Mouse (Mus musculus): Measurements from ENCODE around the gene Per3. TPM values are rescaled to one million over a fixed set of nuclear protein-coding genes. Genes with fewer than 3 reads are reported as not detected.

Per3 gene
- 7.6 and 8.3 TPM in 2 replicates for polyA plus RNA-seq (2011; ENCODE audit: insufficient read length, low read depth, missing spikeins)

GRCm38 (mm10) chr4:151044037-151044943 is at the start of gene Per3:
TSS of gene Per3 (minus strand) at chr4:151044665.
- H3K4me1 ChIP-seq (ENCODE audit: control insufficient read depth, insufficient read depth, low read length), result peaks cover 4% of the 10 kb centered on the region; the same call in 1 of the 2 replicates
- H3K27ac ChIP-seq (ENCODE audit: insufficient read depth, low read length), result no peak within 1 kb of the TSS

GRCm38 (mm10) chr4:151089270-151089669 is 44.8 kb upstream of the Per3 start, which contains the start of gene Gm13090:
TSS of gene Gm13090 (plus strand) at chr4:151089570.
- no peak within 1 kb of the TSS for H3K4me3 ChIP-seq (ENCODE audit: insufficient read depth, low read length)
- no peaks in the 10 kb centered on the region for H3K4me1 ChIP-seq (ENCODE audit: control insufficient read depth, insufficient read depth, low read length)
- H3K27ac ChIP-seq (ENCODE audit: insufficient read depth, low read length), result no peak within 1 kb of the TSS
- TF ChIP-seq CTCF (IDR thresholded peaks at IDR 0.05; ENCODE audit: borderline replicate concordance, insufficient read depth, low read length), result no peak

More at GRCm38 (mm10) chr4:151044037-151044943, at the start of gene Per3:
- peak within 1 kb of the TSS; percentile 65 for H3K4me3 ChIP-seq (ENCODE audit: insufficient read depth, low read length)
- no peak for TF ChIP-seq CTCF (IDR thresholded peaks at IDR 0.05; ENCODE audit: borderline replicate concordance, insufficient read depth, low read length)
- TF ChIP-seq POLR2A (IDR thresholded peaks at IDR 0.05; ENCODE audit: low read depth, low read length), result peak; percentile 86

- no peak overlapping the region for H3K27ac ChIP-seq (ENCODE audit: insufficient read depth, low read length)
Measured at GRCm38 (mm10) chr4:151088819-151089218, 44.4 kb upstream of the Per3 start.

GRCm38 (mm10) chr4:151087358-151087757 is 42.9 kb upstream of the Per3 start:
- Histone ChIP-seq H3K27ac (ENCODE audit: insufficient read depth, low read length) (no peak overlapping the region), H3K4me1 (ENCODE audit: control insufficient read depth, insufficient read depth, low read length) (no peaks in the 10 kb centered on the region), H3K4me3 (ENCODE audit: insufficient read depth, low read length) (no peak overlapping the region)
- TF ChIP-seq CTCF (IDR thresholded peaks at IDR 0.05; ENCODE audit: borderline replicate concordance, insufficient read depth, low read length) (no peak), POLR2A (IDR thresholded peaks at IDR 0.05; ENCODE audit: low read depth, low read length) (no peak)

More at GRCm38 (mm10) chr4:151088819-151089218, 44.4 kb upstream of the Per3 start:
- no peak overlapping the region for H3K4me3 ChIP-seq (ENCODE audit: insufficient read depth, low read length)
- TF ChIP-seq CTCF (IDR thresholded peaks at IDR 0.05; ENCODE audit: borderline replicate concordance, insufficient read depth, low read length) (no peak), POLR2A (IDR thresholded peaks at IDR 0.05; ENCODE audit: low read depth, low read length) (no peak)
- H3K4me1 ChIP-seq (ENCODE audit: control insufficient read depth, insufficient read depth, low read length), result no peaks in the 10 kb centered on the region

- Histone ChIP-seq H3K27ac (ENCODE audit: insufficient read depth, low read length) (no peak overlapping the region), H3K4me1 (ENCODE audit: control insufficient read depth, insufficient read depth, low read length) (no peaks in the 10 kb centered on the region), H3K4me3 (ENCODE audit: insufficient read depth, low read length) (no peak overlapping the region)
- TF ChIP-seq POLR2A (IDR thresholded peaks at IDR 0.05; ENCODE audit: low read depth, low read length) (no peak), CTCF (IDR thresholded peaks at IDR 0.05; ENCODE audit: borderline replicate concordance, insufficient read depth, low read length) (no peak)
Measured at GRCm38 (mm10) chr4:151083027-151083426, 38.6 kb upstream of the Per3 start.

- no peak overlapping the region for H3K4me3 ChIP-seq (ENCODE audit: insufficient read depth, low read length)
- TF ChIP-seq CTCF (IDR thresholded peaks at IDR 0.05; ENCODE audit: borderline replicate concordance, insufficient read depth, low read length) (no peak), POLR2A (IDR thresholded peaks at IDR 0.05; ENCODE audit: low read depth, low read length) (no peak)
- H3K4me1 ChIP-seq (ENCODE audit: control insufficient read depth, insufficient read depth, low read length), result no peaks in the 10 kb centered on the region
- H3K27ac ChIP-seq (ENCODE audit: insufficient read depth, low read length), result no peak overlapping the region
Measured at GRCm38 (mm10) chr4:151081977-151082376, 37.5 kb upstream of the Per3 start.

GRCm38 (mm10) chr4:151081355-151081754 is 36.9 kb upstream of the Per3 start:
- Histone ChIP-seq H3K4me3 (ENCODE audit: insufficient read depth, low read length) (no peak overlapping the region), H3K4me1 (ENCODE audit: control insufficient read depth, insufficient read depth, low read length) (no peaks in the 10 kb centered on the region), H3K27ac (ENCODE audit: insufficient read depth, low read length) (no peak overlapping the region)
- no peak for TF ChIP-seq CTCF (IDR thresholded peaks at IDR 0.05; ENCODE audit: borderline replicate concordance, insufficient read depth, low read length)
- TF ChIP-seq POLR2A (IDR thresholded peaks at IDR 0.05; ENCODE audit: low read depth, low read length), result no peak

- TF ChIP-seq CTCF (IDR thresholded peaks at IDR 0.05; ENCODE audit: borderline replicate concordance, insufficient read depth, low read length) (no peak), POLR2A (IDR thresholded peaks at IDR 0.05; ENCODE audit: low read depth, low read length) (no peak)
- Histone ChIP-seq H3K4me1 (ENCODE audit: control insufficient read depth, insufficient read depth, low read length) (no peaks in the 10 kb centered on the region), H3K4me3 (ENCODE audit: insufficient read depth, low read length) (no peak overlapping the region), H3K27ac (ENCODE audit: insufficient read depth, low read length) (no peak overlapping the region)
Measured at GRCm38 (mm10) chr4:151074817-151075216, 30.4 kb upstream of the Per3 start.

- no peak overlapping the region for H3K4me3 ChIP-seq (ENCODE audit: insufficient read depth, low read length)
- no peaks in the 10 kb centered on the region for H3K4me1 ChIP-seq (ENCODE audit: control insufficient read depth, insufficient read depth, low read length)
- TF ChIP-seq CTCF (IDR thresholded peaks at IDR 0.05; ENCODE audit: borderline replicate concordance, insufficient read depth, low read length) (0 out of 2 replicates have a peak, but pooled peaks have one; percentile 1), POLR2A (IDR thresholded peaks at IDR 0.05; ENCODE audit: low read depth, low read length) (no peak)
- no peak overlapping the region for H3K27ac ChIP-seq (ENCODE audit: insufficient read depth, low read length)
Measured at GRCm38 (mm10) chr4:151073108-151073744, 28.8 kb upstream of the Per3 start.
